Mouse (Mus musculus) ES-Bruce4 (cell line): ENCODE measurements around the gene Lrrc36.

Experiments used
- CTCF ChIP-seq: IDR thresholded peaks from one replicate; pipeline ENCODE4 v1.8.1; 2011; ENCODE audit warnings: low read depth, low read length
- POLR2A ChIP-seq: IDR thresholded peaks from one replicate; pipeline ENCODE4 v1.8.1; 2011; ENCODE audit warnings: low read length; ENCODE audit not compliant: insufficient read depth

GRCm38 (mm10) chr8:105418992-105419391 lies 5.6 kb downstream of the Lrrc36 start:
- TF ChIP-seq POLR2A (no peak), CTCF (no peak)
